Mouse (Mus musculus): ENCODE results near the gene Pttg1ip.

GRCm38 (mm10) chr10:77626591-77626990 lies 45.1 kb downstream of the Pttg1ip start:
- TF ChIP-seq CTCF (conservative IDR thresholded peaks at IDR 0.05; ENCODE audit: low read length) (no peak), POU5F1 (IDR thresholded peaks at IDR 0.05; ENCODE audit: borderline replicate concordance, low read length) (no peak)

Data from E14TG2a.4 (cell line).